Mouse (Mus musculus): Measurements from ENCODE around the gene L3mbtl4. TPM values are rescaled to one million over a fixed set of nuclear protein-coding genes. Genes with fewer than 3 reads are reported as not detected.

The L3mbtl4 gene
- polyA plus RNA-seq, 2 experiments = not detected

- H3K36me3 ChIP-seq (replicated peaks; ENCODE audit: control insufficient read depth, insufficient read depth, low read depth) = no peaks in the 10 kb centered on the region
- H3K27ac ChIP-seq = no peak overlapping the region
- H3K4me2 ChIP-seq (ENCODE audit: low read depth) = no peak overlapping the region
- DNase-seq (ENCODE audit: low read depth in 3 of 3, low spot score in 3 of 3) (no peak), ATAC-seq (ENCODE audit: insufficient read depth) (no peak)
- no peaks in the 10 kb centered on the region for H3K9me3 ChIP-seq (ENCODE audit: control insufficient read depth, low read length)
- H3K4me3 ChIP-seq (ENCODE audit: insufficient read depth in 1 of 2, low read depth in 2 of 2, low read length in 2 of 2) = no peak overlapping the region
- H3K9ac ChIP-seq (replicated peaks) = no peak overlapping the region
- H3K4me1 ChIP-seq (replicated peaks; ENCODE audit: control insufficient read depth in 2 of 2, insufficient read depth in 2 of 2, low read length in 1 of 2) = no peaks in the 10 kb centered on the region
- no peaks in the 10 kb centered on the region for H3K27me3 ChIP-seq (ENCODE audit: control insufficient read depth, insufficient read depth, low read length)
- 39% methylated on average over 5 of the region's 5 CpGs for WGBS (ENCODE audit: insufficient replicate concordance)
- TF ChIP-seq CTCF (IDR thresholded peaks at IDR 0.05; ENCODE audit: low read depth) = no peak
- TF ChIP-seq EP300 (IDR thresholded peaks at IDR 0.05; ENCODE audit: low read depth) = no peak
These were observed 369.0 kb downstream of the L3mbtl4 start for GRCm38 (mm10) chr17:68642521-68643088.

- DNase-seq (ENCODE audit: low read depth in 3 of 3, low spot score in 3 of 3) (no peak), ATAC-seq (ENCODE audit: insufficient read depth) (no peak)
- no peaks in the 10 kb centered on the region for H3K36me3 ChIP-seq (replicated peaks; ENCODE audit: control insufficient read depth, insufficient read depth, low read depth)
These were observed 392.9 kb downstream of the L3mbtl4 start for GRCm38 (mm10) chr17:68666528-68666927.

GRCm38 (mm10) chr17:68672088-68672504, 398.5 kb downstream of the L3mbtl4 start:
- no peaks in the 10 kb centered on the region for H3K9me3 ChIP-seq (ENCODE audit: control insufficient read depth, low read length)
- ATAC-seq (ENCODE audit: insufficient read depth) (no peak), DNase-seq (ENCODE audit: low read depth in 3 of 3, low spot score in 3 of 3) (no peak)
- no peaks in the 10 kb centered on the region for H3K36me3 ChIP-seq (replicated peaks; ENCODE audit: control insufficient read depth, insufficient read depth, low read depth)
- H3K4me1 ChIP-seq (replicated peaks; ENCODE audit: control insufficient read depth in 2 of 2, insufficient read depth in 2 of 2, low read length in 1 of 2) = no peaks in the 10 kb centered on the region
- TF ChIP-seq EP300 (IDR thresholded peaks at IDR 0.05; ENCODE audit: low read depth) (no peak), CTCF (IDR thresholded peaks at IDR 0.05; ENCODE audit: low read depth) (no peak)
- no peak overlapping the region for H3K27ac ChIP-seq
- H3K4me2 ChIP-seq (ENCODE audit: low read depth) = no peak overlapping the region
- no peaks in the 10 kb centered on the region for H3K27me3 ChIP-seq (ENCODE audit: control insufficient read depth, insufficient read depth, low read length)
- H3K4me3 ChIP-seq (ENCODE audit: insufficient read depth in 1 of 2, low read depth in 2 of 2, low read length in 2 of 2) = no peak overlapping the region
- H3K9ac ChIP-seq (replicated peaks) = no peak overlapping the region
- 68% methylated on average over 7 of the region's 7 CpGs for WGBS (ENCODE audit: insufficient replicate concordance)

More at GRCm38 (mm10) chr17:68666528-68666927, 392.9 kb downstream of the L3mbtl4 start:
- no peaks in the 10 kb centered on the region for H3K4me1 ChIP-seq (replicated peaks; ENCODE audit: control insufficient read depth in 2 of 2, insufficient read depth in 2 of 2, low read length in 1 of 2)
- H3K27me3 ChIP-seq (ENCODE audit: control insufficient read depth, insufficient read depth, low read length) = no peaks in the 10 kb centered on the region
- no peak overlapping the region for H3K4me3 ChIP-seq (ENCODE audit: insufficient read depth in 1 of 2, low read depth in 2 of 2, low read length in 2 of 2)
- whole genome bisulfite sequencing (ENCODE audit: insufficient replicate concordance) = 26% methylated on average over 1 of the region's 1 CpGs
- no peak overlapping the region for H3K4me2 ChIP-seq (ENCODE audit: low read depth)
- H3K9ac ChIP-seq (replicated peaks) = no peak overlapping the region
- no peak overlapping the region for H3K27ac ChIP-seq
- H3K9me3 ChIP-seq (ENCODE audit: control insufficient read depth, low read length) = no peaks in the 10 kb centered on the region
- TF ChIP-seq EP300 (IDR thresholded peaks at IDR 0.05; ENCODE audit: low read depth) (no peak), CTCF (IDR thresholded peaks at IDR 0.05; ENCODE audit: low read depth) (no peak)

GRCm38 (mm10) chr17:68710701-68711100, 437.1 kb downstream of the L3mbtl4 start:
- no peak overlapping the region for H3K27ac ChIP-seq
- 53% methylated on average over 5 of the region's 5 CpGs for WGBS (ENCODE audit: insufficient replicate concordance)
- no peak for DNase-seq (ENCODE audit: low read depth in 3 of 3, low spot score in 3 of 3)
- no peaks in the 10 kb centered on the region for H3K9me3 ChIP-seq (ENCODE audit: control insufficient read depth, low read length)
- H3K36me3 ChIP-seq (replicated peaks; ENCODE audit: control insufficient read depth, insufficient read depth, low read depth) = no peaks in the 10 kb centered on the region
- no peak for ATAC-seq (ENCODE audit: insufficient read depth)
- no peak overlapping the region for H3K9ac ChIP-seq (replicated peaks)
- TF ChIP-seq EP300 (IDR thresholded peaks at IDR 0.05; ENCODE audit: low read depth) (no peak), CTCF (IDR thresholded peaks at IDR 0.05; ENCODE audit: low read depth) (no peak)
- no peaks in the 10 kb centered on the region for H3K27me3 ChIP-seq (ENCODE audit: control insufficient read depth, insufficient read depth, low read length)
- H3K4me2 ChIP-seq (ENCODE audit: low read depth) = no peak overlapping the region
- no peak overlapping the region for H3K4me3 ChIP-seq (ENCODE audit: insufficient read depth in 1 of 2, low read depth in 2 of 2, low read length in 2 of 2)
- H3K4me1 ChIP-seq (replicated peaks; ENCODE audit: control insufficient read depth in 2 of 2, insufficient read depth in 2 of 2, low read length in 1 of 2) = no peaks in the 10 kb centered on the region

- no peaks in the 10 kb centered on the region for H3K9me3 ChIP-seq (ENCODE audit: control insufficient read depth, low read length)
- H3K4me1 ChIP-seq (replicated peaks; ENCODE audit: control insufficient read depth in 2 of 2, insufficient read depth in 2 of 2, low read length in 1 of 2) = no peaks in the 10 kb centered on the region
- no peak overlapping the region for H3K27ac ChIP-seq
- ATAC-seq (ENCODE audit: insufficient read depth) = no peak
- H3K4me2 ChIP-seq (ENCODE audit: low read depth) = no peak overlapping the region
- TF ChIP-seq CTCF (IDR thresholded peaks at IDR 0.05; ENCODE audit: low read depth) (no peak), EP300 (IDR thresholded peaks at IDR 0.05; ENCODE audit: low read depth) (no peak)
- no peaks in the 10 kb centered on the region for H3K36me3 ChIP-seq (replicated peaks; ENCODE audit: control insufficient read depth, insufficient read depth, low read depth)
- no peak overlapping the region for H3K4me3 ChIP-seq (ENCODE audit: insufficient read depth in 1 of 2, low read depth in 2 of 2, low read length in 2 of 2)
- 55% methylated on average over 3 of the region's 3 CpGs for WGBS (ENCODE audit: insufficient replicate concordance)
- H3K9ac ChIP-seq (replicated peaks) = no peak overlapping the region
- DNase-seq (ENCODE audit: low read depth in 3 of 3, low spot score in 3 of 3) = no peak
- no peaks in the 10 kb centered on the region for H3K27me3 ChIP-seq (ENCODE audit: control insufficient read depth, insufficient read depth, low read length)
These were observed 437.8 kb downstream of the L3mbtl4 start for GRCm38 (mm10) chr17:68711350-68711749.

Measured in liver, embryonic 14.5 days (tissue).